ENCODE assay signal across 20 mouse cellular contexts in genomic region chr12:71865937-71866336, GRCm38 (mm10).
"Had no signal": no experiment of that assay in that cellular context is flagged by ENCODE, and none has a peak within 500 bp of the region (broad histone marks: within the 10 kb centered on the region; RNA-seq: fewer than 3 reads in every experiment).

No protein-coding gene starts in this region.

- H3K27ac ChIP-seq: limb, embryonic 12.5 days; limb, embryonic 15.5 days; liver, embryonic 14.5 days; macrophage; midbrain, embryonic 12.5 days; midbrain, embryonic 15.5 days; neural tube, embryonic 12.5 days; neural tube, embryonic 15.5 days; stomach, embryonic 15.5 days had no signal

- H3K9ac ChIP-seq: limb, embryonic 12.5 days; limb, embryonic 15.5 days; liver, embryonic 14.5 days; liver, postnatal 0 days; lung, embryonic 14.5 days; midbrain, embryonic 12.5 days; midbrain, embryonic 15.5 days; neural tube, embryonic 12.5 days; neural tube, embryonic 15.5 days; stomach, embryonic 15.5 days had no signal

- ATAC-seq: liver, postnatal 0 days; lung, postnatal 0 days; midbrain, embryonic 15.5 days had no signal

- DNase-seq: kidney, postnatal 14 days; kidney, postnatal 4 days; left cerebral cortex, postnatal 4 days; liver, postnatal 0 days; lung, embryonic 14.5 days; retina, postnatal 1 day; right cerebral cortex, postnatal 25 days; spleen, adult 18-20 months; thymus, postnatal 25 days had no signal

- H3K9me3 ChIP-seq: limb, embryonic 12.5 days; limb, embryonic 15.5 days; midbrain, embryonic 12.5 days; midbrain, embryonic 15.5 days; neural tube, embryonic 12.5 days; neural tube, embryonic 15.5 days; stomach, embryonic 15.5 days had no signal

- H3K36me3 ChIP-seq: limb, embryonic 12.5 days; limb, embryonic 15.5 days; midbrain, embryonic 12.5 days; midbrain, embryonic 15.5 days; neural tube, embryonic 12.5 days; neural tube, embryonic 15.5 days; stomach, embryonic 15.5 days had no signal

- H3K4me3 ChIP-seq: limb, embryonic 12.5 days; limb, embryonic 15.5 days; midbrain, embryonic 12.5 days; midbrain, embryonic 15.5 days; neural tube, embryonic 12.5 days; neural tube, embryonic 15.5 days; stomach, embryonic 15.5 days had no signal

- H3K27me3 ChIP-seq: limb, embryonic 12.5 days; limb, embryonic 15.5 days; midbrain, embryonic 12.5 days; midbrain, embryonic 15.5 days; neural tube, embryonic 12.5 days; neural tube, embryonic 15.5 days; stomach, embryonic 15.5 days had no signal

- H3K4me2 ChIP-seq: limb, embryonic 12.5 days; limb, embryonic 15.5 days; liver, embryonic 11.5 days; lung, embryonic 14.5 days; midbrain, embryonic 12.5 days; midbrain, embryonic 15.5 days; neural tube, embryonic 12.5 days; neural tube, embryonic 15.5 days; stomach, embryonic 15.5 days had no signal
